Comparison of ENCODE assay signal across 17 mouse cellular contexts in the genomic region with DNA sequence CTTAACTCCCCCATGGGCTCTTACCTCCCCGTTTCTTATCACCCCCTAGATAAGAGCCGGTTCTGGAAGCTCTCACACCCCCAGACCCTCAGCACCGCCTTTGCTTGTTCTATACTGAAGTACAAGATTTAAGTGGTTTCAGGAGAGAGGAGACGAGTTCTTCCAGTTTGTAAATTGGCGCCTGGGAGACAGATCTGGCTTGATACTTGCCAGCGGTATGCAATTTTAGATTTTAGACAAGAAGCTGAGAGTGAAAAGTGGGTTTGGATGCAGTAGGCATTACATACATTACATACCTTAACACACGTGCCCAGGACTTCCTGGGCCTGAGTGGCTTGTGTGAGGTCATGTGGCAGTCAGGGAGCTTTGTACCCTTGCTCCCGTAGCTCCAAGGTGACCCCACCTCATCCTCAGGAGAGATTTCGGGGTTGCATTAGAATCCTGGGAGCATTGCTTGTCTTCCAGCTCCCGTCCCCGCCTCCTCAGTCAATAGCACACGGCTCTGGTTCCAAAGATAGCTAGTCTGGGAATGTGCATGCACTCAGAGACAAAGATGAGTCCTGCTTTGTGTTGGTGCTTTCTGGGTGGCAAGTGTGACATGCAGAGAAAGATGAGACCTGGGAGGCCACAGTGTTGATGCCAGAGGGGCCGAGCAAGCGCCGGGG. TPM values are rescaled to one million over a fixed set of nuclear protein-coding genes. Genes with fewer than 3 reads are reported as not detected.
DNase-seq lines count a peak whose midpoint lies in the region; ATAC-seq lines count a peak whose summit lies in the region.
"Had no signal": no experiment of that assay in that cellular context is flagged by ENCODE, and none has a peak within 500 bp of the region (broad histone marks: within the 10 kb centered on the region; RNA-seq: fewer than 3 reads in every experiment).

No protein-coding gene starts in this region.

- H3K4me3 ChIP-seq in heart, embryonic 16.5 days (ENCODE audit: low read length): no peak overlapping the region
- H3K4me3 ChIP-seq: embryonic facial prominence, embryonic 12.5 days; forebrain, embryonic 12.5 days; limb, embryonic 15.5 days; neural tube, embryonic 15.5 days had no signal

- H3K27ac ChIP-seq in heart, embryonic 16.5 days (ENCODE audit: low read length): peak overlapping the region; percentile 94
- H3K27ac ChIP-seq: embryonic facial prominence, embryonic 12.5 days; forebrain, embryonic 12.5 days; limb, embryonic 15.5 days; neural tube, embryonic 15.5 days had no signal

- peak; percentile 44 for ATAC-seq in frontal cortex, adult (ENCODE audit: low TSS enrichment)
- peak; percentile 23; the same call in 1 of the 2 replicates for ATAC-seq in heart, embryonic 16.5 days (replicated peaks; ENCODE audit: extremely low read depth, insufficient read depth, low FRiP score)
- ATAC-seq: liver, postnatal 0 days had no signal

- DNase-seq in frontal cortex, postnatal 25 days (ENCODE audit: low spot score in 2 of 2): no peak
- DNase-seq in heart, adult 8-10 months (ENCODE audit: low spot score): no peak
- peak; percentile 42 for DNase-seq in urinary bladder, postnatal 14 days (ENCODE audit: low spot score)
- DNase-seq in urinary bladder, postnatal 10 days (ENCODE audit: low spot score): no peak
- no peak for DNase-seq in neural tube, embryonic 10.5 days (ENCODE audit: extremely low spot score, low spot score)
- DNase-seq in adrenal gland, postnatal 25 days: no peak
- DNase-seq: adrenal gland, postnatal 14 days; cerebellum, adult 9-11 months; liver, postnatal 0 days; retina, postnatal 1 day; thymus, postnatal 36 days had no signal

- H3K36me3 ChIP-seq in heart, embryonic 16.5 days (ENCODE audit: control insufficient read depth, insufficient read depth): peaks cover 12% of the 10 kb centered on the region
- H3K36me3 ChIP-seq: embryonic facial prominence, embryonic 12.5 days; forebrain, embryonic 12.5 days; limb, embryonic 15.5 days; neural tube, embryonic 15.5 days had no signal

- peak overlapping the region; percentile 69 for H3K9ac ChIP-seq in heart, embryonic 16.5 days (ENCODE audit: low read length)
- H3K9ac ChIP-seq: embryonic facial prominence, embryonic 12.5 days; forebrain, embryonic 12.5 days; limb, embryonic 15.5 days; liver, postnatal 0 days; neural tube, embryonic 15.5 days had no signal

- H3K4me1 ChIP-seq in heart, embryonic 16.5 days (ENCODE audit: control insufficient read depth, insufficient read depth, low read length): peaks cover 93% of the 10 kb centered on the region

- H3K4me2 ChIP-seq in heart, embryonic 16.5 days (ENCODE audit: low read depth, low read length): peak overlapping the region; percentile 24
- H3K4me2 ChIP-seq: embryonic facial prominence, embryonic 12.5 days; forebrain, embryonic 12.5 days; limb, embryonic 15.5 days; neural tube, embryonic 15.5 days had no signal

- WGBS in heart, embryonic 16.5 days: 27% methylated on average over 15 of the region's 15 CpGs

- no peaks in the 10 kb centered on the region for H3K27me3 ChIP-seq in heart, embryonic 16.5 days (ENCODE audit: control insufficient read depth, insufficient read depth, low read length)
- H3K27me3 ChIP-seq: embryonic facial prominence, embryonic 12.5 days; forebrain, embryonic 12.5 days; neural tube, embryonic 15.5 days had no signal

- H3K9me3 ChIP-seq in heart, embryonic 16.5 days (replicated peaks; ENCODE audit: control insufficient read depth, low read length): no peaks in the 10 kb centered on the region
- H3K9me3 ChIP-seq: embryonic facial prominence, embryonic 12.5 days; forebrain, embryonic 12.5 days; limb, embryonic 15.5 days; neural tube, embryonic 15.5 days had no signal

RNA-seq across cellular contexts. Expression of a gene that starts 43.2 kb away (rescaled TPM):
- 128 and 145 TPM in 2 replicates for polyA plus RNA-seq in heart, embryonic 16.5 days (2015; fragmentation: Nextera tagmentation; extraction: Ambion mirVana)
- 100 to 1,000 TPM in 1 of 4 experiments, 10 to 100 TPM in 3; 82.0 to 100 (median 95.6) TPM for total RNA-seq in heart, adult 8-10 months (2022)
- 12.3 and 13.9 TPM in 2 replicates for total RNA-seq in adrenal gland, postnatal 25 days (2021)
